Mouse (Mus musculus) embryonic facial prominence, embryonic 14.5 days (tissue): ENCODE results near the gene Nub1. TPM values are rescaled to one million over a fixed set of nuclear protein-coding genes. Genes with fewer than 3 reads are reported as not detected.

Experiments
- ATAC-seq: fragments of 200-750 bp; cut with Nextera tagmentation; 2 replicates; pipeline ENCODE4 v1.8.0; 2017; ENCODE audit warnings: low read depth, moderate number of reproducible peaks, moderate TSS enrichment
- DNase-seq: peaks from one replicate; pipeline ENCODE4 v3.0.0-alpha.2; 2015; ENCODE audit warnings: low spot score
- H3K27ac ChIP-seq: fragments of 300-500 bp; sonication (generic); replicated peaks from 2 replicates; pipeline ENCODE4 v1.5.1; 2014; ENCODE audit warnings: low read depth, mild to moderate bottlenecking, low read length, moderate library complexity
- H3K27me3 ChIP-seq: fragments of 300-500 bp; sonication (generic); replicated peaks from 2 replicates; pipeline ENCODE4 v1.6.1; 2014; ENCODE audit warnings: low read length; ENCODE audit not compliant: control insufficient read depth, insufficient read depth
- H3K36me3 ChIP-seq: fragments of 300-500 bp; sonication (generic); 2 replicates; pipeline ENCODE4 v1.6.1; 2014; ENCODE audit warnings: low read length, mixed read lengths; ENCODE audit not compliant: control insufficient read depth, insufficient read depth
- H3K4me1 ChIP-seq: fragments of 300-500 bp; sonication (generic); 2 replicates; pipeline ENCODE4 v1.6.1; 2014; ENCODE audit warnings: antibody characterized with exemption, low read length; ENCODE audit not compliant: control insufficient read depth, insufficient read depth
- H3K4me2 ChIP-seq: fragments of 300-500 bp; sonication (generic); 2 replicates; pipeline ENCODE4 v1.6.1; 2014; ENCODE audit warnings: low read depth, mild to moderate bottlenecking, low read length, moderate library complexity, mixed read lengths
- H3K4me3 ChIP-seq: fragments of 300-500 bp; sonication (generic); 2 replicates; pipeline ENCODE4 v1.5.1; 2014; ENCODE audit warnings: low read depth, mild to moderate bottlenecking, low read length
- H3K9ac ChIP-seq: fragments of 300-500 bp; sonication (generic); 2 replicates; pipeline ENCODE4 v1.6.1; 2014; ENCODE audit warnings: low read depth, mild to moderate bottlenecking, low read length, moderate library complexity, mixed read lengths
- H3K9me3 ChIP-seq: fragments of 300-500 bp; sonication (generic); 2 replicates; pipeline ENCODE4 v1.6.1; 2016; ENCODE audit warnings: low read length; ENCODE audit not compliant: control insufficient read depth
- WGBS: fragments of 180-500 bp; shearing (Covaris S2); extraction: QIAGEN DNeasy Blood & Tissue Kit; methylation state at CpG from one replicate; pipeline ENCODE4 v1.1.7; 2014; 5-methylcytosine and 5-hydroxymethylcytosine counted together
- polyA plus RNA-seq: library from polyadenylated mRNA; unstranded; fragments of >200 nt; fragmentation: Nextera tagmentation; extraction: Ambion mirVana; gene quantifications from 2 replicates; pipeline ENCODE4 v1.2.1, GENCODE M21; 2014

The Nub1 gene
- polyA plus RNA-seq, 1 experiment from 2014 or later: 34.8 TPM

DNA sequence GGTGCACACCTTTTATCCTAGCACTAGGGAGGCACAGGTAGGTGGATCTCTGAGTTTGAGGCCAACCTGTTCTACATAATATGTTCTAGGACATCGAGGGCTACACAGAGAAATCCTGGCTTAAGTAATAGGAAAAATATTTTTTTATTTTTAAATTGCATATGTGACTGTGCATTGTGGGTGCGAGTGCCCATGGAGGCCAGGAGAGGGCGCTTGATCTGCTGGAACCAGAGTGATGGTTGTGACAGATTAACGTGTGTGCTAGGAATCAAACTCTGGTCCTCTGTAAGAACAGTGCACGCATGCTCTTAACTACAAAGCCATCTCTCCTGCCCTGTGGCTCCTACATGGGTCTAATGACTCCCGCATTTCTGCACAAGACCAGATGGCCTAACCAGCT lies 26.3 kb downstream of the Nub1 start:
- Histone ChIP-seq H3K27ac (no peak overlapping the region), H3K9ac (no peak overlapping the region), H3K27me3 (no peaks in the 10 kb centered on the region), H3K4me3 (no peak overlapping the region), H3K4me1 (no peaks in the 10 kb centered on the region), H3K4me2 (no peak overlapping the region), H3K36me3 (peaks cover 95% of the 10 kb centered on the region), H3K9me3 (peaks cover 9% of the 10 kb centered on the region; the same call in 1 of the 2 replicates)
- no peak for DNase-seq
- 97% methylated on average over 6 of the region's 6 CpGs for WGBS
- ATAC-seq: no peak

DNA sequence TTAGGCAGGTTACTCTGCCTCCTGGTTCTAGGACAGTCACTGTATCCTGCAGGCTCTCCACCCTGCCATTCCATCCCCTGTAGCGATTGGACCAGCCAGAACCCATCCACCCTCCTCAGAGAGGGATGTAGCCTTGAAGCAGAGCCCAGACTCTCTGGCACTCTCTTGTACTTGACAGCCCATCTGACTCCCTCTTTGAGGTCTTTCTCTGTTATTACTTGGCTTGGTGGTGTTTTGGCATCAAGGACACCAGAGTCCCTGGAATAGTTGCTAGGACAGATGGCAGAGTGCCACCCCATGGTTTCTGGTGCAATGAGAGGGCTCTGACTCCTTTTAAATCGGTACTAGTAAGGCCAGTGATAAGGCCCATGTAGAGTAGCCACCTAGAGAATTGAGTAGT lies 27.9 kb downstream of the Nub1 start:
- ATAC-seq (no peak), DNase-seq (no peak)
- Histone ChIP-seq H3K9ac (no peak overlapping the region), H3K9me3 (peaks cover 9% of the 10 kb centered on the region; the same call in 1 of the 2 replicates), H3K27me3 (no peaks in the 10 kb centered on the region), H3K4me2 (no peak overlapping the region), H3K4me3 (no peak overlapping the region), H3K36me3 (peaks cover 93% of the 10 kb centered on the region), H3K4me1 (no peaks in the 10 kb centered on the region), H3K27ac (no peak overlapping the region)
- WGBS: 85% methylated on average over 2 of the region's 2 CpGs

DNA sequence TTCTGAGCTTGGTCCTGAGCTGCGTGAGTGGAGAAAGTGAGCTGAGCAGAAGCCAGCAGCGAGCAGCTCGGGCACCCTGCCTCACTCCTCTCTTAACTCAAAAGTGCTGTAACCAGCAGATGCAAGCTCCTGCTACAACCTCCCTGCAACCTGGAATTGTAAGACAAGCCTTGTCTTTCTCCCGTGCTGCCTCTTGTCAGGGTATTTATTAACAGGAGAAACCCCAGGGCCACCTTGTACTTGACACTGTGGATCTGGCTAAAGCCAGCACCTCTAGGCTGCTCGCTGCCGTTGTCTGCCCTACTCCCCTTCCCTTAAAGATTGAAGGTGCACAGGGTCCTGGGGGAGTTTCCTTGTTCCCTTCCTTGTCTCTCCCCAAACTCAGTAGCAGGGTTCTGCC lies 28.7 kb downstream of the Nub1 start:
- WGBS: 81% methylated on average over 6 of the region's 6 CpGs
- DNase-seq: no peak

DNA sequence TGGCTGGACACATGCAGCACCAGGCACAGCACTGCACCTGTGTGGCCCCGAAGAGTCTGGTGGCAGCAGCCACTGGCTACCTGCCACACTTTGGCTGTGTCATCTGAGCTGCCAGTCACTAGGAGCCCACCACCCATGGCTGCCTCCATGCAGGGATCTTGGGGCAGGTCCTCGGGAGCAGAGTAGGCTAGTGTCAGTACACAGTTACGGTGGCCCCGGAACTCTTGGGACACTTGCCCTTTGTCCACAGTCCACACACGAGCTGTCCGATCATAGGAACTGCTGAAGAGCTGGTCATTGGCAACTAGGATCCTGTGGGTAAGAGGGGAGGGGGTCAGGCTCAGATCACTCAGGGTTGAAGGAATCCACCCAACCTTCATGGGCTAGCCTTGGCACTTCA lies 32.7 kb downstream of the Nub1 start:
- no peaks in the 10 kb centered on the region for H3K4me1 ChIP-seq
- no peak overlapping the region for H3K27ac ChIP-seq
- ATAC-seq (no peak), DNase-seq (no peak)
- 86% methylated on average over 6 of the region's 6 CpGs for WGBS
- no peak overlapping the region for H3K4me2 ChIP-seq
- H3K27me3 ChIP-seq: no peaks in the 10 kb centered on the region
- H3K36me3 ChIP-seq: peaks cover 81% of the 10 kb centered on the region
- no peak overlapping the region for H3K4me3 ChIP-seq
- no peak overlapping the region for H3K9ac ChIP-seq
- no peaks in the 10 kb centered on the region for H3K9me3 ChIP-seq

More for the DNA sequence above, 28.7 kb downstream of the Nub1 start:
- H3K9ac ChIP-seq: no peak overlapping the region
- peaks cover 92% of the 10 kb centered on the region for H3K36me3 ChIP-seq
- no peak overlapping the region for H3K4me3 ChIP-seq
- H3K27ac ChIP-seq: no peak overlapping the region
- no peak overlapping the region for H3K4me2 ChIP-seq
- H3K4me1 ChIP-seq: no peaks in the 10 kb centered on the region
- no peaks in the 10 kb centered on the region for H3K27me3 ChIP-seq
- no peak for ATAC-seq
- peaks cover 9% of the 10 kb centered on the region; the same call in 1 of the 2 replicates for H3K9me3 ChIP-seq

GRCm38 (mm10) chr5:24719852-24720251 lies 34.5 kb downstream of the Nub1 start:
- Histone ChIP-seq H3K27me3 (no peaks in the 10 kb centered on the region), H3K4me3 (no peak overlapping the region), H3K4me2 (no peak overlapping the region), H3K4me1 (peaks cover 9% of the 10 kb centered on the region; the same call in 1 of the 2 replicates), H3K9me3 (no peaks in the 10 kb centered on the region), H3K9ac (no peak overlapping the region), H3K27ac (no peak overlapping the region), H3K36me3 (peaks cover 63% of the 10 kb centered on the region)
- DNase-seq: no peak
- no peak for ATAC-seq
- WGBS: 90% methylated on average over 3 of the region's 3 CpGs

DNA sequence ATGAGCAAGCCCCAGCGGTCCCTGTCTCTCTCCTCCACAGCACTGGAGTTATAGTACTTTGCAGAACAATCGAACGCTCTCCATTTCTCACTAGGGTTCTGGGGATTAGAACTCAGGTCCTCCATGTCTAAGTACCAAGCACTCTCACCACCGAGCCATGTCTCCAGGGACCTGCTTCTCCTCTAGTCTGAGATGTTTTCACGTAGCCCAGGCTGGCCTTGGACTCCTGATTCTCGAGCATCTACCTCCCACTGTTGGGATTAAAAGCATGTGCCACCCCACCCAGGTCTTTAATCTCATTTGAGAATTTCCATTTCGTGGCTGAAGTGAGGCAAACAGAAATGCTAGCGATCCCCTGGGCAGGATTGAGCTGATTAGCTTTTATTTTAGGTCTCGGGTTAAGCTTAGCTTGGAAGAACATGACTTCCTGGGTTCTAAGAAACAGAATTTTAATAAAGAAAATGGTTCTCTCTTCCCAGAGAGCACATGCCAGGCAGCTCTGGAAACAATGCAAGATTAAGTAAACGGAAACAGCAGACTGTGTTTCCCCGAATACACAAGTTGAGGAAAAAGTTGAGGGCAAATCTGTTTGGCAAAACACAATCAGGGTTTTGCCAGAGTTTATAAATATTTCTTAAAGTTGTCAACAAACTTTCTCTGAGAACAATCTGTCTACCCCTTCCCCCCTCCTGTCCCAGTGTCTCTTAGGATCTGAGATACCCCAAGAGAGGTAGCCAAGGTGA lies 38.4 kb downstream of the Nub1 start:
- H3K36me3 ChIP-seq: peaks cover 38% of the 10 kb centered on the region
- WGBS: 62% methylated on average over 11 of the region's 11 CpGs
- H3K9ac ChIP-seq: no peak overlapping the region
- ATAC-seq (no peak), DNase-seq (peak; percentile 44)
- no peak overlapping the region for H3K4me3 ChIP-seq
- peak overlapping the region; percentile 84 for H3K27ac ChIP-seq
- no peaks in the 10 kb centered on the region for H3K27me3 ChIP-seq
- peak overlapping the region; percentile 26; the same call in 1 of the 2 replicates for H3K4me2 ChIP-seq
- no peaks in the 10 kb centered on the region for H3K9me3 ChIP-seq
- peaks cover 27% of the 10 kb centered on the region for H3K4me1 ChIP-seq

- H3K27ac ChIP-seq: peak overlapping the region; percentile 84
- DNase-seq: no peak
- H3K9ac ChIP-seq: no peak overlapping the region
- peak overlapping the region; percentile 26; the same call in 1 of the 2 replicates for H3K4me2 ChIP-seq
- no peaks in the 10 kb centered on the region for H3K27me3 ChIP-seq
- H3K36me3 ChIP-seq: peaks cover 33% of the 10 kb centered on the region
- no peaks in the 10 kb centered on the region for H3K9me3 ChIP-seq
- ATAC-seq: no peak
- H3K4me3 ChIP-seq: no peak overlapping the region
- WGBS: 76% methylated on average over 5 of the region's 5 CpGs
- peaks cover 28% of the 10 kb centered on the region for H3K4me1 ChIP-seq
These were observed 38.9 kb downstream of the Nub1 start for GRCm38 (mm10) chr5:24724270-24724634.

DNA sequence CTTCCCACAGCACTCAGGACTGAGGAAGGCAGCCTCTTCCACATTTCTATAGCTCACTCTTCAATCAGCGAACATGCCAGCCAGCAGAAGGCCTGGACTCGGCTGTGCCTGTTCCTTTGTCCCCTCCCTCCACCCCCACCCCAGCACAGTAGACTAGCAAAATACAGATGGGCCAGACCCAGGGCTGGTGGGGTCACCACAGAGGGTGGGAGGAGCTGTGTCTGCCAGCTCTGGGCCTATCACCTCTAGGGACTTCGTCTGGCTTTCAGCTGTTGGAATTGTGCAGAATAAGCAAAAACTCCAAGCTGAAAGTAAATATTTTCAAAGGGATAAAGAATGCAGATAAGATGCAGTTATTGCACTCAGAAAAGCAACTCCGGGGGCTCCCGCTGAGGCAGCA lies 39.5 kb downstream of the Nub1 start:
- Histone ChIP-seq H3K4me3 (no peak overlapping the region), H3K27ac (peak overlapping the region; percentile 84), H3K4me1 (peaks cover 31% of the 10 kb centered on the region), H3K9me3 (no peaks in the 10 kb centered on the region), H3K9ac (peak overlapping the region; percentile 4; the same call in 1 of the 2 replicates), H3K36me3 (peaks cover 27% of the 10 kb centered on the region), H3K4me2 (no peak overlapping the region; the same call in 1 of the 2 replicates), H3K27me3 (no peaks in the 10 kb centered on the region)
- 24% methylated on average over 5 of the region's 5 CpGs for WGBS
- DNase-seq: peak; percentile 62
- ATAC-seq: peak; percentile 68

GRCm38 (mm10) chr5:24725897-24726296 lies 40.6 kb downstream of the Nub1 start:
- no peak for DNase-seq
- Histone ChIP-seq H3K9me3 (no peaks in the 10 kb centered on the region), H3K27ac (peak overlapping the region; percentile 84; the same call in 1 of the 2 replicates), H3K4me2 (no peak overlapping the region; the same call in 1 of the 2 replicates), H3K9ac (0 out of 2 replicates have a peak overlapping the region, but pooled peaks have one; percentile 21), H3K4me3 (no peak overlapping the region), H3K36me3 (peaks cover 22% of the 10 kb centered on the region), H3K27me3 (no peaks in the 10 kb centered on the region), H3K4me1 (peaks cover 31% of the 10 kb centered on the region)
- ATAC-seq: no peak
- 66% methylated on average over 6 of the region's 6 CpGs for WGBS
